Mouse (Mus musculus): ENCODE measurements around the gene Parp11. TPM values are rescaled to one million over a fixed set of nuclear protein-coding genes. Genes with fewer than 3 reads are reported as not detected.

Gene Parp11
- polyA plus RNA-seq, 1 experiment from 2014 or later, result 25.7 TPM

- Histone ChIP-seq H3K4me2 (replicated peaks) (no peak overlapping the region), H3K27me3 (no peaks in the 10 kb centered on the region), H3K36me3 (0 out of 2 replicates have a peak, but pooled peaks cover 7% of the 10 kb centered on the region), H3K4me1 (no peaks in the 10 kb centered on the region), H3K27ac (replicated peaks) (no peak overlapping the region), H3K9ac (no peak overlapping the region), H3K4me3 (replicated peaks) (no peak overlapping the region), H3K9me3 (replicated peaks) (no peaks in the 10 kb centered on the region)
- WGBS, result 52% methylated on average over 4 of the region's 4 CpGs
- ATAC-seq (ENCODE audit: insufficient number of reproducible peaks, low FRiP score, low TSS enrichment, low read depth), result no peak
Observed at GRCm38 (mm10) chr6:127466749-127467310, 20.2 kb downstream of the Parp11 start.

DNA sequence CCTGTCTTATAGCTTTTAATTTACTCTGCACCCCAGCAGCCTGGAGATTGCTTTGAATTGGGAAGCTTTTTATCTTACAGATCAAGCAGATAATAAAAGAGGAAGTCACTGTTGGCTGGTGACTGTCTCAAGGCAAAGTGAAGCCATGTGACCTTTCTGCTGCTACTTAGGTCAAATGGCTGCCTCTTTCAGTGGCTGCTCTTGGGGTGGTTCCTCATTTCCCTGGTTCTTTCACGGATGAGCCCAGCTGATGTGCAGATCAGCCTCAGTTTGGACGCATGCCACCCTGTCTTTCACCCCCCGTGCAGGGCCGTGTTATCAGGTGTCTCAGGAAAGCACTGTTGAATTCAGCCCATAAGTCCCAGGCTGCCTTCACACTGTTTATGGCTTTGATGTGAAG, 25.4 kb downstream of the Parp11 start:
- Histone ChIP-seq H3K4me1 (0 out of 2 replicates have a peak, but pooled peaks cover 5% of the 10 kb centered on the region), H3K27me3 (no peaks in the 10 kb centered on the region), H3K36me3 (peaks cover 10% of the 10 kb centered on the region; the same call in 1 of the 2 replicates), H3K4me3 (replicated peaks) (no peak overlapping the region), H3K4me2 (replicated peaks) (no peak overlapping the region), H3K9me3 (replicated peaks) (no peaks in the 10 kb centered on the region), H3K9ac (no peak overlapping the region), H3K27ac (replicated peaks) (no peak overlapping the region)
- ATAC-seq (ENCODE audit: insufficient number of reproducible peaks, low FRiP score, low TSS enrichment, low read depth), result no peak
- 65% methylated on average over 4 of the region's 4 CpGs for WGBS

GRCm38 (mm10) chr6:127473961-127474360, 27.3 kb downstream of the Parp11 start:
- Histone ChIP-seq H3K4me1 (0 out of 2 replicates have a peak, but pooled peaks cover 5% of the 10 kb centered on the region), H3K9me3 (replicated peaks) (no peaks in the 10 kb centered on the region), H3K4me2 (replicated peaks) (no peak overlapping the region), H3K36me3 (peaks cover 13% of the 10 kb centered on the region; the same call in 1 of the 2 replicates), H3K4me3 (replicated peaks) (no peak overlapping the region), H3K9ac (no peak overlapping the region), H3K27ac (replicated peaks) (no peak overlapping the region), H3K27me3 (no peaks in the 10 kb centered on the region)
- WGBS, result 75% methylated on average over 8 of the region's 8 CpGs
- no peak for ATAC-seq (ENCODE audit: insufficient number of reproducible peaks, low FRiP score, low TSS enrichment, low read depth)

DNA sequence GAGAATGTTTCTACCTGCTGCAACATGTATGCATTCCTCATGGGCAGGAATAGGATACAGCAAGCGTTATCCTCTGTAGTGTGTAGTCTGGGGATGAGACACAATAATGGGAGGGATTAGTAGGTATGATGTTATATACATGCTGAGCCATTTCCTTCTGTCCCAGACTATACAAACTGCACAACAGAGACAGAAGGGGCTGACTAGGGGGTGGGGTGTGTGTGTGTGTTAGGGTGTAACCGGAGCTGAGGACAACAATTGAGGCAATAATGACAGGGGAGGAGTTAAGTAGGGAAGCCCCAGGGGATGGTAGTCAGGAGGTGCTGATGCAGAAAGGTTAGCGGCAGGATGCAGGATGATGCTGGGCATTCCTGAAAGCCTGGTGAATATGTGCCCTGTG, 28.6 kb downstream of the Parp11 start:
- Histone ChIP-seq H3K36me3 (peaks cover 21% of the 10 kb centered on the region; the same call in 1 of the 2 replicates), H3K9ac (no peak overlapping the region), H3K4me3 (replicated peaks) (no peak overlapping the region), H3K4me1 (0 out of 2 replicates have a peak, but pooled peaks cover 5% of the 10 kb centered on the region), H3K9me3 (replicated peaks) (no peaks in the 10 kb centered on the region), H3K4me2 (replicated peaks) (no peak overlapping the region), H3K27ac (replicated peaks) (no peak overlapping the region), H3K27me3 (no peaks in the 10 kb centered on the region)
- 0 out of 2 replicates have a peak, but pooled peaks have one; percentile 57 for ATAC-seq (ENCODE audit: insufficient number of reproducible peaks, low FRiP score, low TSS enrichment, low read depth)
- WGBS, result 35% methylated on average over 3 of the region's 3 CpGs

GRCm38 (mm10) chr6:127491046-127491445, 44.4 kb downstream of the Parp11 start:
- Histone ChIP-seq H3K4me2 (replicated peaks) (no peak overlapping the region), H3K27ac (replicated peaks) (no peak overlapping the region), H3K36me3 (peaks cover 17% of the 10 kb centered on the region; the same call in 1 of the 2 replicates), H3K4me3 (replicated peaks) (no peak overlapping the region), H3K9me3 (replicated peaks) (no peaks in the 10 kb centered on the region), H3K9ac (no peak overlapping the region), H3K4me1 (peaks cover 6% of the 10 kb centered on the region), H3K27me3 (no peaks in the 10 kb centered on the region)
- 75% methylated on average over 6 of the region's 6 CpGs for WGBS
- no peak for ATAC-seq (ENCODE audit: insufficient number of reproducible peaks, low FRiP score, low TSS enrichment, low read depth)

- WGBS, result 78% methylated on average over 4 of the region's 4 CpGs
- Histone ChIP-seq H3K27ac (replicated peaks) (no peak overlapping the region), H3K9ac (no peak overlapping the region), H3K36me3 (peaks cover 14% of the 10 kb centered on the region; the same call in 1 of the 2 replicates), H3K27me3 (no peaks in the 10 kb centered on the region), H3K4me3 (replicated peaks) (no peak overlapping the region), H3K4me2 (replicated peaks) (no peak overlapping the region), H3K4me1 (peaks cover 20% of the 10 kb centered on the region), H3K9me3 (replicated peaks) (no peaks in the 10 kb centered on the region)
- ATAC-seq (ENCODE audit: insufficient number of reproducible peaks, low FRiP score, low TSS enrichment, low read depth), result no peak
Observed at GRCm38 (mm10) chr6:127492561-127492960, 45.9 kb downstream of the Parp11 start.

DNA sequence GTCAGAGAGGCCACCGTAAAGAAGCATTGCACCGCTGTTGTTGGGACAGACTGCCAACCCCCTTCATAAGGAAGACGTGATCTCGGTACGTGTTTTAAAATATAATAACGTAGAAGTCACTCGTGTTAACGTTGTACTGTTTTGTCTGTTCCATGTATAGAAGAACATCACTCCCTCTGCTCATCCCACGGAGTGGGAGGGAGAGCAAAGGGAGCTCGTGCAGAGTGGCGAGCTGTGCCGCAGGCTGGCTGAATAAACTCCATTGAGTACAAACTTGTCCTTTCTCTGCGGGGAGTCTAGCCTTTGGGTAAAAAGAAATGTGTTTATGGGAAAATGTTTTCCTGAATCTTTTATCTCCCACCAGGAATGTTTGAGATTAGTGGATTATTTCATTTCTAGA, 47.1 kb downstream of the Parp11 start:
- Histone ChIP-seq H3K4me1 (peaks cover 25% of the 10 kb centered on the region), H3K36me3 (peaks cover 14% of the 10 kb centered on the region; the same call in 1 of the 2 replicates), H3K9ac (no peak overlapping the region), H3K27me3 (no peaks in the 10 kb centered on the region), H3K4me2 (replicated peaks) (no peak overlapping the region), H3K9me3 (replicated peaks) (no peaks in the 10 kb centered on the region), H3K27ac (replicated peaks) (no peak overlapping the region), H3K4me3 (replicated peaks) (no peak overlapping the region)
- WGBS, result 68% methylated on average over 13 of the region's 13 CpGs
- no peak for ATAC-seq (ENCODE audit: insufficient number of reproducible peaks, low FRiP score, low TSS enrichment, low read depth)

- H3K27ac ChIP-seq (replicated peaks), result no peak overlapping the region
- H3K27me3 ChIP-seq, result no peaks in the 10 kb centered on the region
- no peak overlapping the region for H3K9ac ChIP-seq
- no peaks in the 10 kb centered on the region for H3K9me3 ChIP-seq (replicated peaks)
- H3K4me1 ChIP-seq, result peaks cover 25% of the 10 kb centered on the region
- peaks cover 14% of the 10 kb centered on the region; the same call in 1 of the 2 replicates for H3K36me3 ChIP-seq
- 84% methylated on average over 9 of the region's 9 CpGs for WGBS
- no peak overlapping the region for H3K4me3 ChIP-seq (replicated peaks)
- no peak for ATAC-seq (ENCODE audit: insufficient number of reproducible peaks, low FRiP score, low TSS enrichment, low read depth)
- no peak overlapping the region for H3K4me2 ChIP-seq (replicated peaks)
Observed at GRCm38 (mm10) chr6:127494357-127494756, 47.7 kb downstream of the Parp11 start.

DNA sequence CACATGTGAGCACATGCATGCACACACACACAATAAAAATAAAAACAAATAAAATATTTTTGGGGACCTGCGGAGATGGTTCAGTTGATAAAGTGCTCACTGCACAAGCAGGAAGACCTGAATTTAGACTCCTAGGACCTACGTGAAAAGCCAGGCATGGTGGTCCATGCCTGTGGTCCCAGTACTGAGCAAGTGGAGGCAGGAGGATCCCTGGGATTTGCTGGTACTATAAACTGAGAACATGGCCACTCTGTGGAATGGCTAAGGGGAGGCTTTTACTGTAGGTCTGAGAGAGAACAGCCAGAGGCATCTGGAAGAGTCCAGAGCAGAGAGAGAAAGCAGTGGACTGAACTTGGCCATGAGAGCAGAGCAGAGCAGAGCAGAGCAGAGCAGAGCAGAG, 48.6 kb downstream of the Parp11 start:
- 72% methylated on average over 2 of the region's 2 CpGs for WGBS
- Histone ChIP-seq H3K9me3 (replicated peaks) (no peaks in the 10 kb centered on the region), H3K4me2 (replicated peaks) (no peak overlapping the region), H3K36me3 (peaks cover 11% of the 10 kb centered on the region; the same call in 1 of the 2 replicates), H3K27ac (replicated peaks) (no peak overlapping the region), H3K4me1 (peaks cover 25% of the 10 kb centered on the region), H3K27me3 (no peaks in the 10 kb centered on the region), H3K9ac (no peak overlapping the region), H3K4me3 (replicated peaks) (no peak overlapping the region)
- ATAC-seq (ENCODE audit: insufficient number of reproducible peaks, low FRiP score, low TSS enrichment, low read depth), result no peak

GRCm38 (mm10) chr6:127495876-127496275, 49.2 kb downstream of the Parp11 start:
- Histone ChIP-seq H3K4me2 (replicated peaks) (no peak overlapping the region), H3K27ac (replicated peaks) (0 out of 2 replicates have a peak overlapping the region, but pooled peaks have one; percentile 11), H3K9me3 (replicated peaks) (no peaks in the 10 kb centered on the region), H3K9ac (no peak overlapping the region), H3K4me3 (replicated peaks) (no peak overlapping the region), H3K4me1 (peaks cover 25% of the 10 kb centered on the region), H3K36me3 (peaks cover 11% of the 10 kb centered on the region; the same call in 1 of the 2 replicates), H3K27me3 (no peaks in the 10 kb centered on the region)
- ATAC-seq (ENCODE audit: insufficient number of reproducible peaks, low FRiP score, low TSS enrichment, low read depth), result no peak
- 12% methylated on average over 6 of the region's 6 CpGs for WGBS

GRCm38 (mm10) chr6:127496841-127497656, 50.4 kb downstream of the Parp11 start:
- WGBS, result 28% methylated on average over 18 of the region's 18 CpGs
- H3K9me3 ChIP-seq (replicated peaks), result no peaks in the 10 kb centered on the region
- peak; percentile 55; the same call in 1 of the 2 replicates for ATAC-seq (ENCODE audit: insufficient number of reproducible peaks, low FRiP score, low TSS enrichment, low read depth)
- H3K36me3 ChIP-seq, result peaks cover 5% of the 10 kb centered on the region; the same call in 1 of the 2 replicates
- H3K4me1 ChIP-seq, result peaks cover 25% of the 10 kb centered on the region
- no peak overlapping the region for H3K4me3 ChIP-seq (replicated peaks)
- H3K27me3 ChIP-seq, result no peaks in the 10 kb centered on the region
- no peak overlapping the region for H3K9ac ChIP-seq
- peak overlapping the region; percentile 6; the same call in 1 of the 2 replicates for H3K27ac ChIP-seq (replicated peaks)
- peak overlapping the region; percentile 0 for H3K4me2 ChIP-seq (replicated peaks)

Data from embryonic facial prominence, embryonic 15.5 days (tissue).